Mouse (Mus musculus) bone marrow macrophage, adult 2 months (primary cell): ENCODE results near the gene Fgf14.

Experiments used
- CTCF ChIP-seq: IDR thresholded peaks from 2 replicates; pipeline ENCODE4 v1.5.1; 2012; ENCODE audit warnings: low read depth, mild to moderate bottlenecking, low read length, moderate library complexity
- POLR2A ChIP-seq: IDR thresholded peaks from 2 replicates; pipeline ENCODE4 v1.6.1; 2012; ENCODE audit warnings: mild to moderate bottlenecking, low read depth, low read length, borderline replicate concordance

DNA sequence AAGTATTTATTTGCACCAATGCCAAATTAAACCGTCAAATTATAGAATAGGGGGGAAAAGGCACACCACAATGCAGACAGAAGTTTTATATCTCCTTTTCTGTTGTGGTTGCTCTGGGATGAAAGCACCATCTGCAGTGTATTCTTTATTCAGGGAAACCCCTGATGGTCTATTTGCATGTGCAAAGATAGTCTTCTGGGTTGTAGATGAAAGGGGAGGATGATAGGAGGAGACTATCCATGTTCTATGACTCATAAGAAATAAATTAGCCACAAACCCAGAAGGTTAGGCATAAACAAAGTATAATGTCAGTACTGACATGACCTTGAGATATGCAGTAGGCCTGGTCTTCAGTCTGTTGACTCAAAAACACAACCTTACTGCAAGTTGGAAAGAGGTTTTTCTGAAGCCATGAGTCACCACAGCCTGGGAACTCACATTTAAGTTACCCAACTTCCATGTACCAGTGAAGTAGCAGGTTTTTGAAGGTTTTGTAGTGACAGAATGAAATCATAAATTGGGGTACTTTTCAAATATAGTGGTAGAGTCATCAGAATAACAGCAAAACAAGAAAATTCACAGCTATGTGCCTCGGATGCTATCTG, 686.2 kb downstream of the Fgf14 start:
- TF ChIP-seq CTCF (no peak), POLR2A (no peak)
